Comparison of ENCODE assay signal across 9 mouse cellular contexts in the genomic region with DNA sequence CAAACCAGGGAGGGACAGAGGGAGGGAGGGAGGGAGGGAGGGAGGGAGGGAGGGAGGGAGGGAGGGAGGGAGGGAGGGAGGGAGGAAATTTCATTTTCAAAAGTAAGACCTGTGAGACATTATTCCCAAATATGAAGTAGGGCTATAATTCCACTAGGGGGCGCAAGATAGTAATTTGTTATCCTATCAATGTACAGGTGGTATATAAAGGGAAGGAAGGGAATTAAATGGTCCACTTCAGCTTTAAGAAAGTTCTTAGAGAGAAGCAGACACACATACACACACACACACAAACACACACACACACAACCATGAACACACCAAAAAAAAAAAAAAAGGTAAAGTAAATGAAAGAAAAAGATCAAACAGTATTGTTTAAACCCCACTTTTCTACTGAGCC.
A peak's percentile ranks its signal among the peaks of the same experiment; 100 is the strongest.
DNase-seq lines count a peak whose midpoint lies in the region; ATAC-seq lines count a peak whose summit lies in the region.
"Had no signal": no experiment of that assay in that cellular context is flagged by ENCODE, and none has a peak within 500 bp of the region (broad histone marks: within the 10 kb centered on the region; RNA-seq: fewer than 3 reads in every experiment).

No protein-coding gene starts in this region.

- H3K4me3 ChIP-seq in neural tube, embryonic 12.5 days = no peak overlapping the region
- H3K4me3 ChIP-seq: stomach, embryonic 15.5 days had no signal

- DNase-seq in gastrocnemius, adult 18-20 months (ENCODE audit: low spot score) = peak; percentile 68
- DNase-seq in gastrocnemius, postnatal 25 days = no peak
- no peak for DNase-seq in neural tube, embryonic 10.5 days (ENCODE audit: extremely low spot score, low spot score)
- DNase-seq in cerebellum, postnatal 10 days = peak; percentile 71 to 92
- DNase-seq in kidney, postnatal 36 days = peak; percentile 27 to 78
- peak; percentile 56 for DNase-seq in skeletal muscle tissue, adult 2 months (ENCODE audit: low read depth, low spot score)
- no peak for DNase-seq in testis, postnatal 14 days (ENCODE audit: low spot score)

- H3K27ac ChIP-seq in neural tube, embryonic 12.5 days = no peak overlapping the region
- H3K27ac ChIP-seq: stomach, embryonic 15.5 days had no signal

- no peaks in the 10 kb centered on the region for H3K27me3 ChIP-seq in neural tube, embryonic 12.5 days (replicated peaks)
- H3K27me3 ChIP-seq: stomach, embryonic 15.5 days had no signal

- H3K4me2 ChIP-seq in neural tube, embryonic 12.5 days (replicated peaks) = no peak overlapping the region
- H3K4me2 ChIP-seq: stomach, embryonic 15.5 days had no signal

- no peaks in the 10 kb centered on the region for H3K9me3 ChIP-seq in neural tube, embryonic 12.5 days
- H3K9me3 ChIP-seq: stomach, embryonic 15.5 days had no signal

- ATAC-seq in neural tube, embryonic 12.5 days (ENCODE audit: low FRiP score, low read depth) = 0 out of 2 replicates have a peak, but pooled peaks have one; percentile 52

- no peaks in the 10 kb centered on the region for H3K36me3 ChIP-seq in neural tube, embryonic 12.5 days
- H3K36me3 ChIP-seq: stomach, embryonic 15.5 days had no signal

- WGBS in neural tube, embryonic 12.5 days = 0% methylated on average over 1 of the region's 1 CpGs

- H3K9ac ChIP-seq in neural tube, embryonic 12.5 days = no peak overlapping the region
- H3K9ac ChIP-seq: stomach, embryonic 15.5 days had no signal

- no peaks in the 10 kb centered on the region for H3K4me1 ChIP-seq in neural tube, embryonic 12.5 days
- H3K4me1 ChIP-seq: stomach, embryonic 15.5 days had no signal

Comparison
In these comparisons a context has a peak if more than half of its experiments do, and no peak if none do; other contexts are left out.
1. DNase-seq: peak in gastrocnemius, adult 18-20 months (single experiment), cerebellum, postnatal 10 days (2 of 2), kidney, postnatal 36 days (2 of 2) and skeletal muscle tissue, adult 2 months (single experiment); none in gastrocnemius, postnatal 25 days (single experiment), neural tube, embryonic 10.5 days (single experiment) and testis, postnatal 14 days (single experiment).